Mouse (Mus musculus) adipocyte (in vitro differentiated cells): ENCODE results near the gene Nup62.

Source experiments
- DNase-seq: peaks from one replicate; pipeline ENCODE4 v3.0.0-alpha.2; 2016; ENCODE audit warnings: low spot score

The Nup62 gene

GRCm38 (mm10) chr7:44815721-44816469 lies at the start of gene Nup62, which contains the start of gene Il4i1:
Nup62 (plus strand) TSS chr7:44816088.
Il4i1 (plus strand) TSS chr7:44816387.
- peak; percentile 96 for DNase-seq

- no peak for DNase-seq
Observed at GRCm38 (mm10) chr7:44768129-44768528, 47.8 kb upstream of the Nup62 start.

GRCm38 (mm10) chr7:44770046-44770578 lies 45.8 kb upstream of the Nup62 start:
- DNase-seq: peak; percentile 86

GRCm38 (mm10) chr7:44772591-44773204 lies 43.2 kb upstream of the Nup62 start:
- DNase-seq: no peak

- DNase-seq: no peak
Observed at GRCm38 (mm10) chr7:44776849-44777498, 38.9 kb upstream of the Nup62 start.

GRCm38 (mm10) chr7:44780101-44780500 lies 35.8 kb upstream of the Nup62 start:
- no peak for DNase-seq

GRCm38 (mm10) chr7:44789531-44789930 lies 26.4 kb upstream of the Nup62 start:
- DNase-seq: no peak

- no peak for DNase-seq
Observed at GRCm38 (mm10) chr7:44790066-44790465, 25.8 kb upstream of the Nup62 start.

GRCm38 (mm10) chr7:44792781-44793180 lies 23.1 kb upstream of the Nup62 start:
- no peak for DNase-seq

- DNase-seq: no peak
Observed at GRCm38 (mm10) chr7:44808927-44809326, 7.0 kb upstream of the Nup62 start.

- DNase-seq: no peak
Observed at GRCm38 (mm10) chr7:44809466-44809865, 6.4 kb upstream of the Nup62 start.

GRCm38 (mm10) chr7:44810365-44810764 lies 5.5 kb upstream of the Nup62 start:
- DNase-seq: no peak

- no peak for DNase-seq
Observed at GRCm38 (mm10) chr7:44810819-44811557, 4.9 kb upstream of the Nup62 start.

GRCm38 (mm10) chr7:44812651-44813325 lies 3.1 kb upstream of the Nup62 start:
- DNase-seq: no peak

- no peak for DNase-seq
Observed at GRCm38 (mm10) chr7:44813985-44814384, 1.9 kb upstream of the Nup62 start.

- no peak for DNase-seq
Observed at GRCm38 (mm10) chr7:44814423-44814822, 1.5 kb upstream of the Nup62 start.

GRCm38 (mm10) chr7:44814952-44815553 lies 835 bp upstream of the Nup62 start:
- no peak for DNase-seq

GRCm38 (mm10) chr7:44816470-44817021 lies 658 bp downstream of the Nup62 start, which contains the start of gene Atf5:
Atf5 (minus strand) TSS chr7:44816658.
- DNase-seq: peak; percentile 56

- DNase-seq: no peak
Observed at GRCm38 (mm10) chr7:44817441-44817840, 1.6 kb downstream of the Nup62 start.

GRCm38 (mm10) chr7:44818164-44818563 lies 2.3 kb downstream of the Nup62 start:
- peak; percentile 41 for DNase-seq
